Mouse (Mus musculus): Measurements from ENCODE around the gene Zfyve1. TPM values are rescaled to one million over a fixed set of nuclear protein-coding genes. Genes with fewer than 3 reads are reported as not detected.

Gene Zfyve1
- total and polyA plus RNA-seq, 3 experiments: 8.0 to 8.3 TPM; not detected in 1

GRCm38 (mm10) chr12:83558496-83558895, 38.5 kb downstream of the Zfyve1 start:
- no peaks in the 10 kb centered on the region for H3K4me1 ChIP-seq (ENCODE audit: control insufficient read depth in 1 of 2, insufficient read depth in 2 of 2, low read length in 2 of 2)
- DNase-seq (ENCODE audit: low read depth, low spot score): no peak
- no peak overlapping the region for H3K27ac ChIP-seq (ENCODE audit: control insufficient read depth, low read depth, low read length)
- no peak overlapping the region for H3K9ac ChIP-seq (ENCODE audit: control insufficient read depth, low read depth, low read length, poor library complexity, severe bottlenecking)
- H3K9me3 ChIP-seq (replicated peaks; ENCODE audit: insufficient read depth, low read length): no peaks in the 10 kb centered on the region
- no peaks in the 10 kb centered on the region for H3K27me3 ChIP-seq (ENCODE audit: control insufficient read depth in 1 of 2, insufficient read depth in 2 of 2, low read length in 2 of 2)
- H3K36me3 ChIP-seq (ENCODE audit: control insufficient read depth in 1 of 2, insufficient read depth in 2 of 2, low read length in 2 of 2): no peaks in the 10 kb centered on the region; a peak in 1 of 4 replicates
- H3K4me3 ChIP-seq (ENCODE audit: control insufficient read depth in 1 of 2, insufficient read depth in 1 of 2, low read depth in 2 of 2, low read length in 2 of 2): no peak overlapping the region
- no peaks in the 10 kb centered on the region for H3K79me2 ChIP-seq (ENCODE audit: control insufficient read depth, insufficient read depth, low read length, poor library complexity)
- TF ChIP-seq MAFK (IDR thresholded peaks at IDR 0.05; ENCODE audit: borderline replicate concordance, low read depth, low read length) (no peak), NRF1 (IDR thresholded peaks at IDR 0.05; ENCODE audit: insufficient read depth, low read depth, low read length, poor library complexity, severe bottlenecking) (no peak), ZMIZ1 (IDR thresholded peaks at IDR 0.05; ENCODE audit: low read depth, low read length) (no peak), EP300 (IDR thresholded peaks at IDR 0.05; ENCODE audit: low read depth in 1 of 2, low read length in 2 of 2) (no peak), SIN3A (IDR thresholded peaks at IDR 0.05; ENCODE audit: low read length) (no peak), USF1 (IDR thresholded peaks at IDR 0.05; ENCODE audit: low read depth, low read length) (no peak), ETS1 (IDR thresholded peaks at IDR 0.05; ENCODE audit: low read depth, low read length) (no peak), NELFE (IDR thresholded peaks at IDR 0.05; ENCODE audit: low read depth, low read length) (no peak), MYB (IDR thresholded peaks at IDR 0.05; ENCODE audit: low read depth, low read length) (no peak), RCOR1 (IDR thresholded peaks at IDR 0.05; ENCODE audit: low read depth, low read length) (no peak), ZNF384 (IDR thresholded peaks at IDR 0.05; ENCODE audit: low read depth, low read length) (no peak), ZC3H11A (IDR thresholded peaks at IDR 0.05; ENCODE audit: low read depth, low read length) (no peak), TAL1 (IDR thresholded peaks at IDR 0.05; ENCODE audit: low read length) (no peak), USF2 (IDR thresholded peaks at IDR 0.05; ENCODE audit: borderline replicate concordance in 1 of 2, insufficient read depth in 1 of 2, low read depth in 1 of 2, low read length in 2 of 2) (no peak), ZKSCAN1 (IDR thresholded peaks at IDR 0.05; ENCODE audit: low read depth, low read length) (no peak), MEF2A (IDR thresholded peaks at IDR 0.05; ENCODE audit: extremely low read depth, insufficient replicate concordance, low read depth, low read length, poor library complexity, severe bottlenecking) (no peak)

DNA sequence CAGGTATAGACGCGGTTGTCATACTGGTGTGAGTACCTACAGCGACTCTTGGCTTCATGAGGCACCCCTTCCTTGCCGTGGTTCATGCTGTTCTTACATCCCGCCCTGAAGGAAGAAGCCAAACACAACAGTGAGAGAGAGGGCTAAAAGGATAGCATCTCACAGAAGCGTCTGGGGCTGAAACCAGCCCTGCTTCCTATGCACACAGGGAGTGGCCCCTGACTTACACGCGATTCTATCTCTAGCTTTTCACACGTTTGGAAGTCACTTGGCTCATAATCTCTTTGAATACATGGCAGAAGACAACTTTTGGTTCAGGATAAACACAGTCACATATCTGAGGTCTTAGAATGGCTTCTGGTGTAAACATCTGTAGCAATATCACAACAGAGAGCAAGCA, 41.4 kb downstream of the Zfyve1 start:
- no peaks in the 10 kb centered on the region for H3K79me2 ChIP-seq (ENCODE audit: control insufficient read depth, insufficient read depth, low read length, poor library complexity)
- H3K36me3 ChIP-seq (ENCODE audit: control insufficient read depth in 1 of 2, insufficient read depth in 2 of 2, low read length in 2 of 2): no peaks in the 10 kb centered on the region; a peak in 1 of 4 replicates
- H3K27ac ChIP-seq (ENCODE audit: control insufficient read depth, low read depth, low read length): no peak overlapping the region
- TF ChIP-seq RAD21 (IDR thresholded peaks at IDR 0.05; ENCODE audit: low read depth, low read length): no peak
- no peak for TF ChIP-seq RCOR1 (IDR thresholded peaks at IDR 0.05; ENCODE audit: low read depth, low read length)
- TF ChIP-seq POLR2AphosphoS5 (IDR thresholded peaks at IDR 0.05; ENCODE audit: borderline replicate concordance, low read depth, low read length): no peak
- TF ChIP-seq MYC (IDR thresholded peaks at IDR 0.05; ENCODE audit: low read depth, low read length): no peak
- no peak overlapping the region for H3K9ac ChIP-seq (ENCODE audit: control insufficient read depth, low read depth, low read length, poor library complexity, severe bottlenecking)
- H3K27me3 ChIP-seq (ENCODE audit: control insufficient read depth in 1 of 2, insufficient read depth in 2 of 2, low read length in 2 of 2): no peaks in the 10 kb centered on the region
- H3K4me1 ChIP-seq (ENCODE audit: control insufficient read depth in 1 of 2, insufficient read depth in 2 of 2, low read length in 2 of 2): no peaks in the 10 kb centered on the region
- DNase-seq (ENCODE audit: low read depth, low spot score): no peak
- no peaks in the 10 kb centered on the region for H3K9me3 ChIP-seq (replicated peaks; ENCODE audit: insufficient read depth, low read length)
- no peak overlapping the region for H3K4me3 ChIP-seq (ENCODE audit: control insufficient read depth in 1 of 2, insufficient read depth in 1 of 2, low read depth in 2 of 2, low read length in 2 of 2)
